Mouse (Mus musculus) cerebellum, postnatal 36 days (tissue): Measurements from ENCODE around the gene Cebpz.

Experiments
- DNase-seq, 2 experiments: peaks; one replicate each; pipeline ENCODE4 v3.0.0; 2021 to 2022; ENCODE audit warnings: mixed read lengths in 2 of 2

Cebpz gene

GRCm38 (mm10) chr17:78936466-78937228 is at the start of gene Cebpz, which contains the start of gene Ndufaf7:
Gene Cebpz, minus strand, starts transcription at chr17:78937066.
Gene Ndufaf7, plus strand, starts transcription at chr17:78937136.
- DNase-seq, result peak; percentile 97 to 98

DNA sequence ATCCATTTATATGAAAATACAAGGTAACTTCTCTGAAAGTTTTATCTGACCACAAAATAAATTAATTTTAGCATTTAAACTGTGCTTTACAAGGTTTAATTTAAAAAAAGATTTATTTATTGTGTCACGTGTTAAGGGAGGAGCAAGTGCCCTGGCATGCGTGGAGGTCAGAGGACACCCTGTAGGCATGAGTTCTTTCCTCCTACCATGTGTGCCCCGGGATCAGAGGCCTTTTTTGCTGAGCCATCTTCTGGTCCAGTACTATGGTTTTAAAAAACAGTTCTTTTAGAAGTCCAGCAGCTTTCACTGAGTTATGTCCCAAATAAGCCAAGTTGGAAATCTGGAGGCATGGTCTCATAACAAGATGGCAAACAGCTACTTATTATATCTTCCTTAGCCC is 46.9 kb upstream of the Cebpz start:
- no peak for DNase-seq

GRCm38 (mm10) chr17:78983166-78983565 is 46.3 kb upstream of the Cebpz start:
- no peak for DNase-seq

GRCm38 (mm10) chr17:78968500-78968899 is 31.6 kb upstream of the Cebpz start:
- no peak for DNase-seq

- no peak for DNase-seq
These were observed 29.4 kb upstream of the Cebpz start for GRCm38 (mm10) chr17:78966092-78966883.

- DNase-seq, result no peak
These were observed 27.5 kb upstream of the Cebpz start for GRCm38 (mm10) chr17:78964387-78964786.

- no peak for DNase-seq
These were observed 22.6 kb upstream of the Cebpz start for GRCm38 (mm10) chr17:78959473-78959872.

DNA sequence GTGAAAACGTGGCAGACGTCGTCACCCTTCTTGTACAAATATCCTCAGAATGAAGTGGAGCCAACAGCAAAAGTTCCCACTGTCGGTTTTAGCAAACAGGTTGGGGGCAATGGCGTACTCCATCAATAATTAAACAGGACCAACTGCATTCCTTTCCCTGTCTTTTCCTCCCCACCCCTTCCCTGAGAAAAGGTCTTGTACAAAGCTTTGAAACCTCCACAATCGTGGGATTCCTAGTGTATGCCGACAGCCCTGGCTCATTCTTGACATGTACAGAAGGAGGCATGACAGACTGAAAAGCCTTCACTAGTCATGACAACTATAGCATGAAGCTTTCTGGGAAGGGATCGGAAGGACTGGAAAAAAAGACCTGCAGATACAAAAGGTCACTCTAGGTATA is 16.4 kb upstream of the Cebpz start:
- no peak for DNase-seq

DNA sequence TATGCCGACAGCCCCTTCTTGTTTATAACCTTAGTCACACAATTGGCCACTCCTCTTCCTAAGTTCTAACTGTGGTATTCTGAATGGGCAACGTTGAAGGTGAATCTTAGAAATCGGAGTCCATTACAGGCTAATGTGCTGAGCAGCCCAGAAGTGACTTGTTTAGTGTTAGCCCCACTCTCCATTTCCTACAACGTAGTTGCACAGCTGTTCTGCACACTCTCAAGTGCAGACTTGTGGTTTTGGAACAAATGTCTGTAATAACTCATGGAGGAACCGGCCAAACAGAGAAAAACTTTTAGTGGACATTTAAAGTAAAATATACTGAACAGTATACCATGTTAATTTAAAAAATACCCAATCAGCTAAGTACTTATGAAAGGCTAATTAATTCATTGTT is 15.2 kb upstream of the Cebpz start:
- no peak for DNase-seq

DNA sequence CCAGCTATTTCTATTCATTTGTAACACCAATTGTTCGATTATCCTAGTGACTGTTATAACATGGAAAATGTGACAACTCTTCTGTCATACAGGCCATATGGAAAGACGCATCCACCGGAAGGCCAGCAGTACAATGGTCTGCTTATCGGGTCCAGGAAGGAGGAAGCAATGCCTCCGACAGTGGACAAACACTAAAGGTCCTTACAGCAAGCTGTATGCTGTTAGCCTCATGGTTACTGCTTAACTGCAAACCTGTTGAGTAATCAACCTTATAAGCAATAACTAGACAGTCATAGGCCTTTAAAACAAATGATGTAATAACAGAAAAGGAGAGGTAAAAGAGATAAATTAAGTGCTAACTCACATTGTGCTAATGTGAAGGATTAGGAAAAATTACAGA is 14.4 kb upstream of the Cebpz start:
- DNase-seq, result no peak

DNA sequence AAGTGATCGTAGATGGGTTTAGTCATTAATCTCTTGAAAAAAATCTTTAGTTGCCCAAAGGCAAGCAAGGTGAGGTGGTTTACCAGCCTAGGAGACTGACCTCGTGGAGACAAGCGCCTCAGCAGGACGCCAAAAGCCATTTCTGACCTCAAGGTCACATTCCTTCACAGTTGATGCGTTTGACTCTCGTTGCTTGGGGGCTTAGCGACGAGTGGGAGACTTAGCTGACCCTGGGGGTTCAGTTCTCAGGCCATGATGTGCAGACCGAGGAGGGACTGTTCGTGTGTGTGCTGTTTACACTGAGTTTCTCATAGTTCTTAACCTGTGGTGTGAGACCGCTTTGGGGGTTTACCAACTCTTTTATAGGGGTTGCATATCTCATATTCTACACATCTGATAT is 5.7 kb upstream of the Cebpz start:
- no peak for DNase-seq

DNA sequence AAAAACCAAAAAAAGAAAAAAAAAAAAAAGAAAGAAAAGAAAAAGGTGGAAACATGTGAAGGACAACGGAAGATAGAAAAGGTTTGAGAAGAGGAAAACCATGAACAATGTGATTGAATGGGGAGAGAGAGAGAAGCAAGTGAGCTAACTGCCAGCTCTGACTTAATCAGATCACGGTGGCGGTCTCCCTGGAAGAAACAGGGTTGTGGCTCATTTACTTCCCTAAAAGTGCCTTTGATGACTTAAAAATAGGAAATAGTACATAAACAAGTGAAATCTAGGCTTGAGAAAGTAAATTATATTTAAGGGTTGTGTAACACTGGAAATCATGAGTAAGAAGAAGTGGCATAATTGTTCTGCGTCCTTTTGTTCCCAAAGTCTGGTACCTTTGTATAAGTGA is 2.1 kb upstream of the Cebpz start:
- DNase-seq, result no peak

GRCm38 (mm10) chr17:78937229-78937853 is 475 bp upstream of the Cebpz start:
- DNase-seq, result peak in 1 of 2 experiments; percentile 14

DNA sequence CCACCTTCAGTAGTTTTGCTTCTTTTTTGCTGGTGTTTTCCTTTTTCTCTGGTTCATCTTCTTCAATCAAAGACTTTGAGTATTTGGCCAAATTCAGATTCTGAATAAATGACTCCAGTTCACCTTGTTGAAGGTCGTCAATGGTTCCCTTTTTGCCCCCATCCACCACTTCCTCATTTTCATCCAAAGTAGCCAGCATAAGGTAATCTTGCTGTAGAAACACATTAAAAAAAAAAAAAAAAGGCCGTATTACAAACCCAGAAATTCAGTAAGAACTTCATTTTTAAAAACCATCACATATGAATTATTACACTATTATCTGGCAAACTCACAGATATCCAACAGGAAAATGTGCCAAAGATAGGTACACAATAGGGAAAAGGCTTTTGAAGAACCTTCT is 1.0 kb downstream of the Cebpz start:
- no peak for DNase-seq

GRCm38 (mm10) chr17:78917696-78918095 is 19.2 kb downstream of the Cebpz start:
- no peak for DNase-seq

GRCm38 (mm10) chr17:78916899-78917298 is 20.0 kb downstream of the Cebpz start:
- no peak for DNase-seq

GRCm38 (mm10) chr17:78916369-78916813 is 20.5 kb downstream of the Cebpz start, which contains the start of gene Cebpzos:
Gene Cebpzos, plus strand, starts transcription at chr17:78916500.
- peak; percentile 92 to 94 for DNase-seq

GRCm38 (mm10) chr17:78915772-78916171 is 21.1 kb downstream of the Cebpz start:
- DNase-seq, result no peak

DNA sequence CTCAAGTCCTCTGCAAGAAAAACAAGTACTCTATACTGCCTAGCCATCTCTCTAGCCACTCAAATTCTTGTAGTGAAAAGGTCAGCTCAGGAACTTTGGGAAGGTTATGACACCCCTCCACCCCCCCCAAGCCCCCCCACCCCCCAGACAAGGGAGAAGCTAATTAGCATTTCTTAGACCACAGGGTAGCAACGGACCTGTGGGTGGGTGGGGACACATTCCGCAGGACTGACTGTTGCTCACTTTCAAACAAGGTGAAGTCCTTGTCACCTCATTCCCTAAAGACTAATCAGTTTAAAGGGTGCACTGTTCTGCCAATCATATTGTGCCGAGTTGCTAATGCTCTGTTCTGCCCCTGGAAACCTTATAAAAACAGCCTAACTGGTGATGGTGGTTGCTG is 22.9 kb downstream of the Cebpz start:
- DNase-seq, result no peak

DNA sequence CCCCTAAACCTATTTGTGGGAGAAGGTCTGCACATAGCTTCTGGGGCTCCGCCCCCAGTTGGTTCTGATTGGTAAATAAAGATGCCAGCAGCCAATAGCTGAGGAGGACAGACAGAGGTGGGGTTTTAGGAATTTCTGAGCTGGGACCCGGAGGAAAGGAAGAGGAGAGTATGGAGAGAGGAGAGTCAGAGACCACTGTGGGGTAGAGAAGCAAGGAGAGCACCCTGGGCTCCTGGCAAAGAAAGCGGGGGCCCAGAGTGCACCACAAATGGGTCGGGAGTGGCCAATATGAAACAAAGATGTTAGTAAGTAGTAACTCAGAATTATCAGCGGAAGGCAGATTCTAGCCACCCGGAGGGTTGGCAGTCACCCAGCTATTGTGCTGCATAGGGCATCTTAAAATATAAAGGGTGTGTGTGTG is 24.0 kb downstream of the Cebpz start:
- peak; percentile 38 to 52 for DNase-seq

- no peak for DNase-seq
These were observed 27.5 kb downstream of the Cebpz start for GRCm38 (mm10) chr17:78909374-78909773.

DNA sequence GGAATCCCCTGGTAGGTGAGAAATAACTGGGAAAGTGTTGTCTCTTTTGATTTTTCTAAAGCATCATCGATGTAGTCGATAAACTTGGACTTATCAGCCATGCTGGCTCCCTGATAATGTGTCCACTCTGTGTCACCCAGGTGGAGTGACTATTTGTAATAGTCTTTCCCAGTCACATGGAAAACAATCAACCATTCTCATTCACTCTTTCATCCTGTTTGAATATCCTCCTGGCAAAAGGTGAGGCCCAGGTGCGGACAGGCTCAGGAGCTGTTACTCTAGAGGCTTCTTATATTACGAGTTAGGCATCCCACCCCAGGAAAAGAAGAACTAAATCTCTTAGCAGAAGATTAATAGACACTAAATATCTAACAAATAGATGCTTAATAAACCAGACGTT is 30.0 kb downstream of the Cebpz start, which contains the start of gene Sult6b1:
TSS of gene Sult6b1 (minus strand) at position 101 of the 400 bp plus-strand sequence.
- DNase-seq, result no peak

DNA sequence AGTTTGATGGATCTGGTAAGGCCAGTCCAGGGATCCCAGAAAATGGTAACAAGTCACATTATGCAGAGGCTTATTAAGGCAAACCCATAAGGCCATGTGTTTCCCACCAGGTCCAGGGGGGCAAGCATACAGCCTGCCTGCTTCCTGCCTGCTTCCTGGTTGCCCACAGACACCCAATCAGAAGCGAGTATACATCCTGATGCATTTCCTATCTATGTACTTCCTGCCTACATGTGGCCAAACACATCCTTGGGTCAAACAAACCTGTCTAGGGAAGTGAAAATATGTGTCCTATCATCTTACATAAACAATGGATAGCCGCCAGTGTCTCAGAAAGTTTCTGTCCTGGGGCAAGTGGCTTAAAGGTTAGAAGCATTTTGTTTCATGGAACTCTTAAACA is 33.7 kb downstream of the Cebpz start:
- DNase-seq, result no peak
